Mouse (Mus musculus) E14TG2a.4 (cell line): ENCODE measurements around the gene Nfib.

Source experiments
- H3K27me3 ChIP-seq: 2 replicates; pipeline ENCODE4 v1.6.1; 2014; ENCODE audit warnings: low read length, control low read depth; ENCODE audit not compliant: insufficient read depth
- H3K36me3 ChIP-seq: 2 replicates; pipeline ENCODE4 v1.6.1; 2014; ENCODE audit warnings: low read length, control low read depth; ENCODE audit not compliant: insufficient read depth
- H3K4me1 ChIP-seq: replicated peaks from 2 replicates; pipeline ENCODE4 v1.6.1; 2014; ENCODE audit warnings: low read depth, low read length, control low read depth
- H3K4me3 ChIP-seq: replicated peaks from 2 replicates; pipeline ENCODE4 v1.5.1; 2014; ENCODE audit warnings: mild to moderate bottlenecking, low read length
- H3K9me3 ChIP-seq: 2 replicates; pipeline ENCODE4 v1.6.1; 2014; ENCODE audit warnings: low read length, control low read depth
- CTCF ChIP-seq: conservative IDR thresholded peaks from 2 replicates; pipeline ENCODE4 v1.5.1; 2014; ENCODE audit warnings: low read length
- NANOG ChIP-seq: IDR thresholded peaks from 2 replicates; pipeline ENCODE4 v1.6.1; 2014; ENCODE audit warnings: borderline replicate concordance, low read length, mixed read lengths
- POU5F1 ChIP-seq: IDR thresholded peaks from 2 replicates; pipeline ENCODE4 v1.6.1; 2014; ENCODE audit warnings: low read length, borderline replicate concordance

The Nfib gene

GRCm38 (mm10) chr4:82418241-82418640, 287.3 kb downstream of the Nfib start:
- Histone ChIP-seq H3K4me1 (peaks cover 4% of the 10 kb centered on the region; the same call in 1 of the 2 replicates), H3K36me3 (no peaks in the 10 kb centered on the region), H3K4me3 (no peak overlapping the region), H3K27me3 (no peaks in the 10 kb centered on the region), H3K9me3 (no peaks in the 10 kb centered on the region)
- TF ChIP-seq POU5F1 (no peak), NANOG (no peak), CTCF (no peak)

GRCm38 (mm10) chr4:82415817-82416216, 289.7 kb downstream of the Nfib start:
- Histone ChIP-seq H3K4me3 (no peak overlapping the region), H3K27me3 (no peaks in the 10 kb centered on the region), H3K36me3 (no peaks in the 10 kb centered on the region), H3K9me3 (no peaks in the 10 kb centered on the region), H3K4me1 (peaks cover 26% of the 10 kb centered on the region)
- TF ChIP-seq CTCF (no peak), NANOG (no peak), POU5F1 (no peak)

- Histone ChIP-seq H3K4me1 (peaks cover 50% of the 10 kb centered on the region), H3K4me3 (no peak overlapping the region)
- no peak for TF ChIP-seq NANOG
- no peak for TF ChIP-seq POU5F1
- TF ChIP-seq CTCF, result no peak
These were observed 292.9 kb downstream of the Nfib start for GRCm38 (mm10) chr4:82412651-82413050.

GRCm38 (mm10) chr4:82411965-82412364, 293.6 kb downstream of the Nfib start:
- Histone ChIP-seq H3K9me3 (no peaks in the 10 kb centered on the region), H3K4me1 (peaks cover 56% of the 10 kb centered on the region), H3K27me3 (no peaks in the 10 kb centered on the region), H3K36me3 (no peaks in the 10 kb centered on the region), H3K4me3 (no peak overlapping the region)
- TF ChIP-seq NANOG (no peak), CTCF (no peak), POU5F1 (no peak)

More at GRCm38 (mm10) chr4:82412651-82413050, 292.9 kb downstream of the Nfib start:
- Histone ChIP-seq H3K27me3 (no peaks in the 10 kb centered on the region), H3K9me3 (no peaks in the 10 kb centered on the region), H3K36me3 (no peaks in the 10 kb centered on the region)

GRCm38 (mm10) chr4:82408463-82409404, 296.8 kb downstream of the Nfib start:
- no peaks in the 10 kb centered on the region for H3K36me3 ChIP-seq
- peaks cover 85% of the 10 kb centered on the region for H3K4me1 ChIP-seq
- no peak for TF ChIP-seq POU5F1
- TF ChIP-seq NANOG, result no peak
- no peak for TF ChIP-seq CTCF
- H3K4me3 ChIP-seq, result no peak overlapping the region; the same call in 1 of the 2 replicates
- no peaks in the 10 kb centered on the region for H3K27me3 ChIP-seq
- H3K9me3 ChIP-seq, result no peaks in the 10 kb centered on the region

GRCm38 (mm10) chr4:82406511-82406910, 299.0 kb downstream of the Nfib start:
- TF ChIP-seq CTCF, result no peak
- no peak for TF ChIP-seq POU5F1
- TF ChIP-seq NANOG, result no peak
- H3K9me3 ChIP-seq, result no peaks in the 10 kb centered on the region
- no peaks in the 10 kb centered on the region for H3K27me3 ChIP-seq
- no peaks in the 10 kb centered on the region for H3K36me3 ChIP-seq
- H3K4me3 ChIP-seq, result no peak overlapping the region
- H3K4me1 ChIP-seq, result peaks cover 90% of the 10 kb centered on the region

GRCm38 (mm10) chr4:82405791-82406190, 299.8 kb downstream of the Nfib start:
- Histone ChIP-seq H3K4me1 (peaks cover 89% of the 10 kb centered on the region), H3K27me3 (no peaks in the 10 kb centered on the region), H3K9me3 (no peaks in the 10 kb centered on the region), H3K4me3 (no peak overlapping the region), H3K36me3 (no peaks in the 10 kb centered on the region)
- 0 out of 2 replicates have a peak, but pooled peaks have one; percentile 4 for TF ChIP-seq POU5F1
- no peak for TF ChIP-seq CTCF

- peaks cover 93% of the 10 kb centered on the region for H3K4me1 ChIP-seq
- H3K4me3 ChIP-seq, result peak overlapping the region; percentile 50
- H3K9me3 ChIP-seq, result no peaks in the 10 kb centered on the region
- TF ChIP-seq NANOG (no peak), POU5F1 (no peak)
- H3K36me3 ChIP-seq, result no peaks in the 10 kb centered on the region
- H3K27me3 ChIP-seq, result no peaks in the 10 kb centered on the region
These were observed 301.4 kb downstream of the Nfib start for GRCm38 (mm10) chr4:82403975-82404651.
